Mouse (Mus musculus) small intestine, adult 2 months (tissue): ENCODE measurements around the gene Slitrk4.

Experiments
- CTCF ChIP-seq: fragments of 200-500 bp; IDR thresholded peaks from 2 replicates; pipeline ENCODE4 v1.5.1; 2012; ENCODE audit warnings: low read depth, mild to moderate bottlenecking, control low read depth, inconsistent platforms, low read length, moderate library complexity, mixed read lengths; ENCODE audit not compliant: insufficient replicate concordance, insufficient read length; ENCODE audit errors: extremely low read depth
- POLR2A ChIP-seq: fragments of 200-500 bp; IDR thresholded peaks from 2 replicates; pipeline ENCODE4 v1.6.1; 2012; ENCODE audit warnings: low read depth, mild to moderate bottlenecking, control low read depth, inconsistent platforms, low read length, moderate library complexity

DNA sequence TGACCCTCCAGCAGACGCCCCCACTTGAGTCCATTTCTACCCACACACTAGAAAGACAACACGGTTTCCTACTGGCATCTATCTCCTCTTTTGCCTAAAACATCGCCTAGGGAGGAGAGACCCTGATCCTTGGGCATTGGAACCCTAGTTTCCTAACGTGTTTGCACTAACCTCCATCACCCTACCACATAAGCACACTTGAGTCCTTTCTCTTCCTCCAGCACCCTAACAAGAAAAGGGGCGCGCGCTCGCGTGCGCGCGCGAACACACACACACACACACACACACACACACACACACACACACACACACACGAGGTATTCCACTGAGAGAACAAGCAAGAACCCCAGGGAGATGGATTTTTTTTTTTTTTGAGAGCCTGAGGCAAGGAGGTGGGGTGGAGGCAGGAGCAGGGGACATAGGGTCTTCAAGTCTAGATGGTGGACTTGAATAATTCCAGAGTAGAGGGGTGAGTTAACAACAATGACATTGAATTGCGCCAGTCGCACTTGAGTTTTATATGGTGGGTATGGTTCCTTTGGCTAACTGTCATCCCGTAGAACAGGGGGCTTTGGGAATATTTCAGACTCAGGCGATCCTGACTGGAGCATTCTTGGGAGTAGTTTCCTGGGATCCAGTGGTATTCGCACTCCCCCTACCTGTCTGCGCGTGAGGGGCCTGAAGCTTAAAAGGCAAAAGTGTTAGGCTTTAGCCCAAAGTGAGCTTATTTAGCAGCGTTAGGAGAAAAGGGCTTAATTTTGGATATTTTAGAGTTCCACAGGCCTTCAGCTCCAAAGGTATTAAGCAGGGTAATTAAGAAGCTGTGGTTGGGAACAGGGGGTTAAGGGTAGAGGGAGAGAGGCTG lies 562 bp upstream of the Slitrk4 start:
- TF ChIP-seq CTCF, result no peak
- no peak for TF ChIP-seq POLR2A
